Mouse (Mus musculus): Measurements from ENCODE around the gene Dgkz.

Gene Dgkz

DNA sequence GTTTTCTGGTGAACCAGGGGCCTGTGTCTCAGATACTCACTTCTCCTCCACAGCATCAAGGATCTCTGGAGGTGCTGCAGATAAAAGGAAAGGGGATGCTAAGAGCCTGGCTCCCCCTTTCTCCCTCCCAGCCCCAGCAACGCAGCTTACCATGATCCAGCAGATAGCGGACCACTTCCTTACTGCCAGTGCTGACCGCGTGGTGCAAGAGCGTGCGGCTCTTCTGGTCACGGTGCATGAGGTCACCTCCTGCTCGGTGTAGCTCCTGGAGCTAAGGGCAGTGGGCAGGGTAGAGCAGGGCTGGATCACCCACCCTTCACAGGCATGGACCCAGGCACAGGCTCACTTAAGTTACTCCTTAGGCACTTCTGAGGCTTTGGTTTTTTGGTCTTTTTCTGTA lies 41.6 kb downstream of the Dgkz start:
- no peak for DNase-seq

- DNase-seq = no peak
Measured at GRCm38 (mm10) chr2:91933471-91933870, 42.2 kb downstream of the Dgkz start.

DNA sequence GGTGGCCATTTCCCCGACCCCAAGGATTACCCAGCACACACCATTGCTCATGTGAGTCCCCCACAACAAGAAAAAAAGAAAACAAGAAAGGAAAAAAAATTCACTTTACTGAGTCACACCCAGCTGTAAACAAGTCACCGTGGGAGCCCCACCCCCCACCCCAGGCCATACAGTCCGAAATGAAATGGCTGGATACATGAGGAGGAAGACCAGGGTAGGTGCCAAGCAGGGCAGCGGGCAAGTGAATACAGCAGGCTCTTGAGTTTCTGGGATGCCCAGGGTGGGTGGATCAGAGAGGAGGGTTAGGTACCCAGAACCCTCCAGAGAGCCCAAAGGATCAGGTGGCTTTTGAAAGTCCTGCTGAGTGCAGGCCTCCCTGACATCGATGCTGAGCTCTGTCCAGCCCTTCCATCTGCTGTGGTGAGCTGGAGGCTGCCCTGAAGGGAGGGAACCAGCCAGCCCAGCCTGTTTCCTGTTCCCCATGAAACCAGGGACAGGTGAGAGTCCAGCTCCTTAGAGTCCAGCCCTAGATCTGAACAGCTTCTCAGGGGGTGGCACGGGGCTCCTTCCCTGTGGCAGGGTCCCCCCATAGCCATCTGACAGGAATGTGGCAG lies 42.8 kb downstream of the Dgkz start:
- no peak for DNase-seq

DNA sequence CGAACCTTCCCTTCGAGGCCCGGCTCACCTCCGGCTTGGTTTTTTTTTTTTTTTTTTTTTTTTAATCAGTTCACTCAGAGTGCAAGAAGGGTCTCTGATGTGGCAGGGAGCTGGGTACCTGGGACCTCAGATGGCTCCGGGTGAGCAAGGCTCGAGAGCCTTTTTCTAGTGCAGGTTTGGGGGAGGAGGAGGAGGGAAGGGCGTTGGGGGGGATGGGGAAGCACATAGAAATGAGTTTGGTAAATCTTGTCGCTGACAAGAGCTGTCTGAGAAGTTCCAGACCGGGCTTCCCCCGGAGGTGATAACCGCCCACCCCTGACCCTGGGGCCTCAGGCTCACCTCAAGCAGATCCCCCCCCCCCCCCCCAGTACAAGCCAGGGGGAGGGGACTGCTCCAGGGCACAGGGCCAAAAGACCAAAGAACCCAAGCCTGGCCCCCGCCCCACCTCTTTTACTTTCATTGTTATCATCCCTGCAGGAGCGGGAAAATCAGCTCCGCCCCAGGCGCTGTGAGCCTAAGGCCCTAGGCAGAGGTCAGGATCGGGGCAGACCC lies 43.4 kb downstream of the Dgkz start, which contains the start of gene Mdk:
Gene Mdk (minus strand): TSS at position 138 of the 552 bp plus-strand sequence.
- DNase-seq = no peak

DNA sequence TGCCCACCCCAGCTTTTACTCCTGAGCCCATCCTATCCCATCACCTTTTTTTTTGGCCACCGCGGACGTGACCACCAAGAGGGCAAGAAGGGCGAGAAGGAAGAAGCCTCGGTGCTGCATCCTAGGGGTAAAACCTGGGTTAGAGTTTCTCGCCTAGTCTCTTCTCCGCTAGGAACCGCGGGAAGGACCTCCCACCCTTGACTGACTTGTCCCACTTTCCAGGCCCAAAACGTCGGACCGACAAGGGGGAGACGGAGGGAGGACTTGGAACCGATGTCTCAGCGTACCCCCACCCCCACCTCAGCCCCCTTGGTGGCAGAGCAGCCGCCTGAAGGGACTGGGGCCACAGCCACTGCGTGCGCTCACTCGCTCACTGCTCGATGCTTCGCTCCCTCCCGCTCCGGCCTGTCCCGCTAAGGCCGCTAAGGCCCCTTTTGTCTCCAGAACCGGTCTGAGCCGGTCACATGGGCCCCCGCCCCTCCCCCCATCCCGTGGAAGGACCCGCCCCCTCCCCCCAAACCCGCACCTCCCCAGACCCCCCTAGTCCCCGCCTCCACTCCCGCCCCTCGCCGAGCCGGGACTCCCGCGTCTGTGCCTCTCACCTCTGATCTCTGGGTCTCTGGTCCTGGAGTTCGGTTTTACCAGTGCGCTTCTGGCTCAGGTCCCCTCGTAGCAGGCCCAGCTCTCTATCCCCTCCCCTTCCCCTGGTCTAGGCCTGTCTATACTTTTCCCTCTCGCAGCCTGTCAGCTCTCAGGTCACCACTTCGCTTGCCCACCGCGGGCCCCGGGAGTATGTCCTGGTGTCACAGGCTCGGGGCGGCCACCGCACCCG lies 44.1 kb downstream of the Dgkz start:
- DNase-seq = peak; percentile 88

- DNase-seq = no peak
Measured at GRCm38 (mm10) chr2:91930761-91931291, 44.8 kb downstream of the Dgkz start.

GRCm38 (mm10) chr2:91929936-91930335 lies 45.7 kb downstream of the Dgkz start:
- peak; percentile 80 for DNase-seq

- DNase-seq = no peak
Measured at GRCm38 (mm10) chr2:91929455-91929854, 46.2 kb downstream of the Dgkz start.

DNA sequence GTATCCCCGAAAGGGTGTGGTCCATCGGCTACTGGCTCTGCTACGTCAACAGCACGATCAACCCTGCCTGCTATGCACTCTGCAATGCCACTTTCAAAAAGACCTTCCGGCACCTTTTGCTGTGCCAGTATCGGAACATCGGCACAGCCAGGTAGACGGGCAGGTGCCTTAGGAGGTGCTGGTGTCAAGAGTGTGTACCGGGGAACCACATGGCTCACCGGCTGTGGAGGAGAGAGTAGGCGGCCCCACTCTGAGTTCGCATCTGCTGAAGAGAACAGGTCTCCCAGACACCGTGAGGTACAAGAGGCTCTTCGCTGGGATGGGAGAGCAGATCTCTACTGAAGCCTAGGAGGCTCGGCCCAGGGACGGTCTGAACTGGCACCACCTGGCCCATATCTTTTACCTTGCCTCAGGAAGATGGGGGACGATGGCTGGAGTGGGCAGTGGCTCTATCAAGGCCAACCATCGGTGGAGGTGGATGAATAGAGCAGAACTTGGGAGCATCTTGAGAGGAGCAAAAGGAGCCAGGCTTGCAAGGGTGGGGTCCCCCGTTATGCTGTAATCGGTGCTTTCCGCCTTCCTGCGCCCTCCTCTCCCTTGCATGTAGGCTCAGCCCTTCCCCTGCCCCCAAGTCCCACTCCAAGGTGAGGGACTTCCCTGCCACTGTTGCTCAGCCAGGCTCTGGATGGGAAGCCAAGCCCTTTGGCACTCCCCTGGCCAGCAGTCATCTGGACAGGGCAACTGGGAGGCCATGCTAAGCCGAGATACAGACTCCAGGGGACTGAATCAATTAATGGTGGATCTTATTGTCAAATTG lies 46.9 kb downstream of the Dgkz start:
- DNase-seq = no peak

DNA sequence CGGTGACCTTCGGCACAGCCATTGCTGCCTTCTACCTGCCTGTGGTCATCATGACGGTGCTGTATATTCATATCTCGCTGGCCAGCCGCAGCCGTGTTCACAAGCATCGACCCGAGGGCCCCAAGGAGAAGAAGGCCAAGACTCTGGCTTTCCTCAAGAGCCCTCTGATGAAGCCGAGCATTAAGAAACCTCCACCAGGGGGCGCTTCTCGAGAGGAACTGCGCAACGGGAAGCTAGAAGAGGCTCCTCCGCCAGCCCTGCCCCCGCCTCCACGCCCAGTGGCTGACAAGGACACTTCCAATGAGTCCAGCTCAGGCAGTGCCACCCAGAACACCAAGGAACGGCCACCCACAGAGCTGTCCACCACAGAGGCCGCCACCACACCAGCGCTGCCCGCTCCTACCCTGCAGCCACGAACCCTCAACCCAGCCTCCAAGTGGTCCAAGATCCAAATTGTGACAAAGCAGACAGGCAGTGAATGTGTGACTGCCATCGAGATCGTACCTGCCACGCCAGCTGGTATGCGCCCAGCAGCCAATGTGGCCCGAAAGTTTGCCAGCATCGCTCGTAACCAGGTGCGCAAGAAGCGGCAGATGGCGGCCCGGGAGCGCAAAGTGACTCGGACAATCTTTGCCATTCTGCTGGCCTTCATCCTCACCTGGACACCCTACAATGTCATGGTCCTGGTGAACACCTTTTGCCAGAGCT lies 47.7 kb downstream of the Dgkz start:
- DNase-seq = peak; percentile 89

DNA sequence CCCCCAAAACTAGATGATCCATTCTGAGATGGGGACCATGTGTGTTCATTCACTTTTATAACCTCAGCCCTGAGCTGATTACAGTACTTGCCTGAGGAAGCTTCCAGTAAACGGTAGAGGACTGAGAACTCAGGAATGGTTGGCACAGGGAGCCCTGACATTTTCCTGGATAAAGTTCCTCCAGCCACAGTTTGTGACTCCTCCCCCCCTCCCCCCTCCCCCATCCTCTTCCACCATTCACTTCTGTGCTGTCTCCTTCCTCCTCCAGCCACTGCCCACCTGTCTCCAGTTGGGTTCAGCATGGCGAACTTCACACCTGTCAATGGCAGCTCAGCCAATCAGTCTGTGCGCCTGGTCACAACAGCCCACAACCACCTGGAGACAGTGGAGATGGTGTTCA lies 48.7 kb downstream of the Dgkz start, which contains the start of gene Chrm4:
Gene Chrm4 (plus strand): TSS at position 301 of the 400 bp plus-strand sequence.
- DNase-seq = no peak

GRCm38 (mm10) chr2:91925442-91925841 lies 50.2 kb downstream of the Dgkz start:
- no peak for DNase-seq

GRCm38 (mm10) chr2:91924726-91925125 lies 50.9 kb downstream of the Dgkz start:
- DNase-seq = no peak

- DNase-seq = peak; percentile 86
Measured at GRCm38 (mm10) chr2:91923415-91924337, 52.0 kb downstream of the Dgkz start.

DNA sequence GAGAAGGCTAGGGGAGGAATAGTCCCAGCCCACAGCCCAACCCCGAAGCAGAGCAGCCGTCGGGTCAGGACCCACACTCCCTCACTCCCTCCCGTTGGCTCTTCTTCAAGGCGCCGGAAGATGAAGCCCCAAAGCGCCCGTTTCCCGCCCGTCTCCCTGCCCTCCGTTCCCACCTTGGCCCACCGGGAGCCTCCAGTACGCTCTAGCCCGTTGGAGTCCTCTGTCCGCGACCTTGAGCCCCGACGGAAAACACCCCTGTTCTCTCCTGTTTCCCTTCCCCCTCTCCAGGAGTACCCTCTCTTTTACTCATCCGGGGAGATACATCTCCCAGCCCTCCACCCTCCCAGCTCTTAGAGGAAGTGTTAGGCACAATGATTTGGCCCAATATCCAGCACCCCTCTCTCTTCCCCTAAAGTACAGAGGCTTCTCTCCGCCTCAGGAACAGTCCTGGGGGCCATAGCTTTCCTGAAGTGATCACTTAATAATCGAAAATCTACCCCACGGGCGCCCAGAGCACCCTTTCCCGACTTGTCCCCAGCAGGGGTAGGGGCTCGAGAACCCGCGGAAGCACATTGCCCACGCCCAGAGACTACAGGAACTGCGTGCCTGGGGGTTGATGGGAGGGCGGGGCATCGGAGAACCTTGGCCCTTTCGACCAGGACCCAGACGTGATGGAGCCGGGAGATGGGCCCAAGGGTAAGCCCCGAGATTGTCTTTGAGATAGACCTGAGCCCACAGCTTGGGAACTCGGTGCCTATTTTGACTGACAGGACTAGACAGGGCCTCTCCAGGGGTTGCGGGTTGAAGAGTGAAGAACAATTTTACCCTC lies 52.9 kb downstream of the Dgkz start:
- no peak for DNase-seq

- peak; percentile 83 for DNase-seq
Measured at GRCm38 (mm10) chr2:91921790-91922570, 53.7 kb downstream of the Dgkz start.

DNA sequence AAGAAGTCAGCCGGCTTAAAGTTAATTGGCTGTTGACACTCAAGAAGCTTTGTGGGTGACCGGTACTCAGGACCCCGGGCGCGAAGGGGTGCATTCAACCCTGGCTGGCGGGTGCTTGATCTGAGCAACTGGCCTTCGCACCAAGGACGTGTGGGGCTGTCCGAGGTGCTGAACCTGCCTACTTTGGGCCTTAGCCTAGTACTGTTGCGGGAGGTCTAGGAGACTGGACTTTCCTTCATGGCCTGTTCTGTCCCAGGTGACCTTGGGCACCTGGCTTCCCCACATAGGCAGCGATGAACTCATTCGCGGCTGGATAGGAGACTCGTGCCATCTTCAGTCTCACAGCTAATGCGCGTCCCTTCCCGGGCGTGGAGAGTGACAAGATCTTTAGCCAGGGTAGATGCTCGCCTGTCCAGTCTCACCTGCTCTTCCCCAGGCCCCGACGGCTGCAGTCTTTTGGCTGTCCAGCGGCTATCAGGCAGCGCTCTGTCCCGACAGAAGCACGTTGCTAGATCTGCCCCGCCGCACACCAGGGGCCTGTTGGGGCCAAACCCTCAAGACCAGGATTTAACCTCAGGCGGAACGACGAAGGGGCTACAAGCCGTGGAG lies 54.4 kb downstream of the Dgkz start:
- DNase-seq = peak; percentile 92

DNA sequence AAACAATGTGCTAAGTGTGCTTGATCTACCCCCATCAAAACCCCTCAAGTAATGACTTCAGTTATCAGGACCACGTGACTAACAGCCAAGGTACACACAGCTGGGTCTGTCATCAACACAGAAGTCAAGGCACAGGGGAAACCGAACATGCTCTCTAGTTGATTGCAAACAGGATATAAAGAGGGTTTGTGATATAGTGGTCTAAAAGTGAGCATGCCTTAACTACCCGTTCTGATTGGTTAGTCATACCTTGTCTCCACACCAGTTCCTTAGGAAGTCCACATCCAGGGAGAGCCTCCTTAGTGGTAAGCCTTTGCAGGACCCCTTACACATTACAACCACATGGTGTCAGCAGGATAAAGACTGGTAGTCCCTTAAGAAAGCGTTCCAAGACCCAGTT lies 55.5 kb downstream of the Dgkz start:
- DNase-seq = no peak

GRCm38 (mm10) chr2:91917096-91917495 lies 58.6 kb downstream of the Dgkz start:
- DNase-seq = no peak

Data from kidney, postnatal 10 days (tissue).